Mouse (Mus musculus) ovary, postnatal 10 days (tissue): ENCODE measurements around the gene Pkm.
A peak's percentile ranks its signal among the peaks of the same experiment; 100 is the strongest.

ENCODE experiments used
- DNase-seq: peaks from one replicate; pipeline ENCODE4 v3.0.0; 2022; ENCODE audit warnings: low spot score

The Pkm gene

DNA sequence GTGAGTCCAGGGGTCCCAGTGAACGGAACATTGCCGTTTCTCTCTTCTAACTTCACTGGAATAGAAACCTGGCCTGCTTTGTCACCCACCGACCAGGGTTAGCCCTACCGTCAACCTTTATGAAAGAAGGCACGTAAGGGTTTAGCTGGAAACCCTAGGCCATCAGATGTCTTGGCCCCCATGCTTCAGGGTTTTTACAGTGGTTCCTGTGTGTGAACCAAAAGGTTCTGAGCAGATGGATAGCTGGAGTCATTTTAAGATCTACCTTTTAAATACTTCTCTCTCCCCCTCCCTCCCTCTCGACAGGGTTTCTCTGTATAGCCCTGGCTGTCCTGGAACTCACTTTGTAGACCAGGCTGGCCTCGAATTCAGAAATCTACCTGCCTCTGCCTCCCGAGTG, 9.8 kb downstream of the Pkm start:
- no peak for DNase-seq

DNA sequence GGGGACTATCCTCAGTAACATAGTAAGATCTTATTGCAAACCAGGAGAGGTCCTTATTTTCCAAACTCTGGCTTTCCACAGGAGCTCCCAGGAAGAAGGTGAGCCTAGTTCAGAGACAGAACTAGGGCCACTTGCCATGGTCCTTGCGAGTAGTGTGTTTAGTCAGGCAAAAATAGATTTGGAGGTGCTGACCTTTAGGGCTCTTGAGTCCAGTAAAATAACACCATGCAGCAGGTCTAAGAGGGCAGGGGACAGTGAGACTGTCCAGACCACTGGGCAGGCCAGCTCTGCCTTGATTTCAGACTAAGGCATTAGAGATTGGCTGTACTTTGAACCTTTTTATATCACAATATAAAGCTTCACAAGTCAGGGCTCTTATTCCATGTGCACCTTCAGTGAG, 10.6 kb downstream of the Pkm start:
- DNase-seq: no peak

DNA sequence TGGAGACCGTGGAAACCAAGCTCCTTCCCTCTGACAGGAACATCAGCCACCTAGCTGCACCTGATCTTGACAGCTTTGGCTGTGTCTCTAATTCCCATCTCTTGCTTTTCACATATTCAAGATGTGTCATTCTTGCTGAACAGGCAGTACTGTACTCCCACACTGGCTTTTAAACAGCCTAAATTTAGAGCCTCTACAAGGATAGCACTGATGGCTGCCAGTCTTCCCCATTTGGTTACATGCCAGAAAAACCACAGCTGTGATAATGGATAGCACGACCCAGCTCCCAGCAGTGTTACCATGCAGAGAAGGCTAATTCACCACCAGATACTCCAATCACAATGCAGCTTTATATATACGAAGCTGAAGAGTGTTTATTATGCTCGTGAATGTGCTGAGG, 11.1 kb downstream of the Pkm start:
- no peak for DNase-seq

DNA sequence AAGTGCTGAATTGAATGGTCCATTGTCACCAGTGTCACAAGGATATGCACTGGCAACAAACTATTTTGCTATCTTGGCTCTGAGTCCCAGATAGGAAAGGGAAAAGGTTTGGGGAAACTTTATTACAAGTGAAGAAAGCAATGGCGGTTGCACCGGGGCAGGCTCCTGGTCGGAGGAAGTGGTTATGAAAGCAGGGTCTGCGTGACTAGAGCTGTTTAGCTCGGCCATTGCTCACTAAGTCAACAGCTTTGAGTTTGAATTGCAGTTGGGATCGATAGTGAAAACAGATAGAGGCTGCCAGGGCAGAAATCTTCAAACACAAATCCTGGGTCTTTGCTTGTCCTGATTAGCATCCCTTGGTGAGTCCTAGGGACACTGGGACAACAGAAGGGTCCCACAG, 11.7 kb downstream of the Pkm start:
- DNase-seq: no peak

DNA sequence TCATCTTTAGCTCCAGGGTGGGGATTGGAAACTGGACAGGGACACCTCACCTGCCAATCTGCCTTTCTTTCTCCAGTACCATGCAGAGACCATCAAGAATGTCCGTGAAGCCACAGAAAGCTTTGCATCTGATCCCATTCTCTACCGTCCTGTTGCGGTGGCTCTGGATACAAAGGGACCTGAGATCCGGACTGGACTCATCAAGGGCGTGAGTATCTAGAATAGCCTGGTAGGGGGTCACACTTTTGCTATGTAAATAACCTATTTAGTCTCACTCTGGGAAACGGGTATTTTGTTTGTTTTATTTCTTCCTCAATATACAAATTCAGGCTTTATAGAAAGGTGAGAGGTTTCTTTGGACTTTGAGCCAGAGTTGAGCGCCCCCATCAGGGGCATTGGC, 12.3 kb downstream of the Pkm start:
- no peak for DNase-seq

DNA sequence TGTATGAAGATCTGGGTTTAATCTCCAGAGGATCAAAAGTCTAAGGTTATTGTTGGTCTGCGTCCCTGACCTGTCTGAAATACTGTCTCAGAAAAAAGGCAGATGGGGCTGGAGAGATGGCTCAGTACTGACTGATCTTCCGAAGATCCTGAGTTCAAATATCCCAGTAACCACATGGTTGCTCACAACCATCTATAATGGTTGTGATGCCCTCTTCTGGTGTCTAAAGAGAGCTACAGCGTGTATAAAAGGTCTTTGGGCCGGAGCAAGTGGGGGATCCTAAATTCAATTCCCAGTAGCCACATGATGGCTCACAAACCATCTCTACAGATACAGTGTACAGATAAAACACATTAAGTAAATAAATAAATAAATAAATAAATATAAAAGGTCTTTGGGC, 13.0 kb downstream of the Pkm start:
- DNase-seq: no peak

DNA sequence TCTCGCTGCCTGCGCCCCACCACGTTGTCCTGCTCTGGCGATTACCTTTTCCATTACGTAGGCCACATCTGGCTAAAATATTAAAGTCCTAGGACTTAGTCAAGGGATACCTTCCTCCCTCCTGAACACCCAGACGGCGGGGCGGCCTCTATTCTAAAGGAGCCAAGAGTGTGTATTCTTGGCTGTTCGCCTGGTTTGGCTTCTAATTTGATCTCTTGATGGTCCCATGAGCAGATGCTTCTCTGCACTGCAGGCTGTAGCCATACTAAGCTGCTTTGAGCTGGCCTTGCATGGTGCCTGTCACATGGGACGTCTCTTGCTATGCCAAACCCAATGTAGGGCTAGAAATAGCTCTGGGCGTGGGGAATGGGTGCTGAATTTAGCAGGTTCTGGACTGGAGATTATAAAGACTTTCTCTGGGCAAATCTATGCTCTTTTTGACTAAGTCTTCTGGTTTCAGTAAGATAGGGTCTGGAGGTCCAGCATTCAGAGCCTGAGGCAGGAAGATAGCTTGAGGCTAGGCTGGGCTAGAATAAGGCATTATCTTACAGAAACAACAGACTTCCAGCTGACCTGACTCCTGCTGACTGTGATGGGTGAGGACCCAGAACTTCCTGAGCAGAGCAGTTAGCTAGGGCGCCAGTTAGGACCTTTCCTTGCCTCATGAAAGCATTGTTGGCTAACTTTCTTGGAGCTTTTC, 16.2 kb downstream of the Pkm start:
- DNase-seq: no peak

DNA sequence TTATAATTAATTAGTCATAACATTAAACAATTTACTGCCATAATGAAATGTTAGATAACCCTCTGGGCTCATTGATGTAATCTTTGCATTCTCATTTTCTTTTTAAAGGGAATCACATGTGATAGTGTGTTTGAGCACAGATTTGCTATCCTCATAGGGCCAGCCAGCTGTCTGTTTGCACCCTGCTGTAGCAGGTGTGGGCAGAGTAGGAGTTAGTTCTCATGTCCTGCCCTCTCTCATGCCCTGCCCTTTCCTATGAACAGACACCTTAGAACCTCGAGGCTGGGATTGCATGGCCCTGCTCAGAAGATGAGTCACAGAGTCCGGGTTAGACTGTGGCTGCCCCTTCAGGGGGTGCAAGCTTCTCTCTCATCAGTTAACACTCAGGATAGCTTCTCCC, 17.3 kb downstream of the Pkm start:
- no peak for DNase-seq

DNA sequence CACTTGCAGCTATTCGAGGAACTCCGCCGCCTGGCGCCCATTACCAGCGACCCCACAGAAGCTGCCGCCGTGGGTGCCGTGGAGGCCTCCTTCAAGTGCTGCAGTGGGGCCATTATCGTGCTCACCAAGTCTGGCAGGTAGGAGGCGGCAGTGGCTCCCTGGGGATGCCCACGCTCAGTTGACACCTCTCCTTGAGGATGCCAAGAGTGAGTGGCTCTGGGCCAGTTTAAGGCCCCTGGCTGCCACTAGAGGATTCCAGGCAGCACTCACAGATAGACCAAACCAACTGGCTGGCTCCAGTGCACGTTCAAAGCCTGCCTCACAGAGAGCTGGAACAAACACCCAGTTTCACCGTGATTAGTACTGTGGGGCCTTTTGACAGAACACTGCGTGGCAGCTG, 19.4 kb downstream of the Pkm start:
- DNase-seq: no peak

DNA sequence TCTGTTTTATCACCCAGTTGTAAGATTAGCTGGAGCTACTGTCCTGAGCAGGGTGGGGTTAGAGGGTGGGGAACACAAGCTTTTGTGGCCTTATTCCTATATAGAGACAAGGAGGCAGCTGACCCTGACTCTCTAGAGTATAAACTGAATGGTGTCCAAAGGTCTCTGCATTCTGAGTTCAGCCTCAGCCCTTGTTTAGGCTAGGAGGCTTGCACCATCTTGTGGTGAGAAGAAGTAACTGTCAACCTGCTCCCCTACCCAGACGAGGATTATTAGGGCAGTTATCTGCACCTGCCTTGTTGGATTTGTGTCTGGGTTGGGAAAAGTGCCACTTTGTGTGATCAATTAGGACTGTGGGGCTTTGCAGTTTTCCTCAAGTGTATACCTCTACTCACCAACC, 22.1 kb downstream of the Pkm start:
- no peak for DNase-seq

DNA sequence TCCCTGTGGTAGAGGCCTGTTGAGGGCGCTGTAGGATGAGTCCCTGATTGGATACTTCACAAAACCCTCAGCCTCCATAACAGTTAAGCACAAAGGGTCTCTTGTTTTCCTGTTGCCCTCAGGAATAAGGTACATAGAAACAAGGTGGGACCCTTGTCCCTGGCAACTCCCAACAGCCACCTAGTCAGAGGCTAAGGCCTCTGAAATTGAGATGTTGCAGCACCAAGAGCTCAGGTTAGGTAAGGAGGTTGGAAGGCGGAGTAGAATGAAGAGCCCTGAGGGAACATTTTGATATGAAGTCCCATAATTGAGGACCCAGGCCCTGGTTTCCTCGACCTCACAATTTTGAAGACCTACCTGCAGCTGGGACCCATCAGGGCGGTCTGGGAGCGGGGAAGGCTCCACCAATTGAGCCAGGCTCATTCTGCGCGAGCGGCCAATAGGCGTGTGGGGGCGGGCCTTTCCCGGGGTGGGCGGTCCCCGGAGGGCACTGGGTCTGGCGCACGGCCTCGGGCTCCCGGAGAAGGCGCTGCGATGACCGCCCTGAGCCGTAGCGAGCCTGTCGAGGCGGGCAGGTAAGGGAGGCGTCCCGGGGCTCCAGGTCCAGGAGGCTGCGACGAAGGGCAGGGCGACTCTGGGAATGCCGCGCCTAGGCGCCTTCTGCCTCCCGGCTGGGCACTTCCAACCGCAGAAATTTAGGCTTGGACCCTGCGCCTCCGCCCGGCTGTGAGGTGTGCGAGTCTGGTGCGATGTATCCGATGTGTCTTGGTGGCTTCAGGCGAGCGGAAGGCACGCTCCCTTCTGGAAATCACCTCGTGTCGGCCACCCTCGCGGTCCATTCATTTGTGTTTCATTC, 23.7 kb downstream of the Pkm start, which contains the start of gene Gramd2:
Gramd2 (plus strand) TSS at position 467 of the 856 bp plus-strand sequence.
- peak; percentile 46 for DNase-seq

DNA sequence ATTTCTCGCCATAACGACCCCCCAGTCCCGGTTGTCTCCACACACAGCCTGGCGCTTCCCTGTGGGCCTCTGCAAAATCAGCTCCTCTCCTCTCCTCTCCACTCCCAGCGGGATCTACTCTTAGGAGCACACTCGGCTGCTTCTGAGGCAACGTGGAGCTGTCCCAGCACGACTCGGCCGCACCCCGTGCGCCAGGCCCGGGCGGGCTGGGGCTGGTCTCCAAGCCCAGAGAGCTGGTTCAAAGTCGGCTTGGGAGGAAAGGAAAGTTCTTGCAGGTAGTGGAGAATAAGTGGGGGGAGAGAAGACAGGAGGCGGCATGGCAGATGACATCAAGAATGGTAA, 24.3 kb downstream of the Pkm start:
- DNase-seq: no peak

DNA sequence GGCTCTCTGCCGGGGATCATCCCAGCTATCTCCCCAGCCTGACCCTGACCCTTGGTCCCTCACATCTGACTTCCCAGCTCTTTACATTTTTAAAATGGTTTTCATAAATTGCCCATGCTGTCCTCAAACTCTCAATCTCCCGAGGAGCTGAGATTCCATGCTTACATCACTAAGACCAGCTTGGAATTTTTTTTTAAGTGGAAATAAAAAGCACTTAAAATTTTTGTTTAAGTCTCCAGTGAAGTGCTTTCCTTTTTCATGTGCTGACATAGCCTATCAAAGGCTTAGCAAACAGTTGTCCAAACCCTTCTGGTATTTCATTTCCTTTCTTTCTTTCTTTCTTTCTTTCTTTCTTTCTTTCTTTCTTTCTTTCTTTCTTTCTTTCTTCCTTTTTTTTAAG, 27.9 kb downstream of the Pkm start:
- DNase-seq: no peak

DNA sequence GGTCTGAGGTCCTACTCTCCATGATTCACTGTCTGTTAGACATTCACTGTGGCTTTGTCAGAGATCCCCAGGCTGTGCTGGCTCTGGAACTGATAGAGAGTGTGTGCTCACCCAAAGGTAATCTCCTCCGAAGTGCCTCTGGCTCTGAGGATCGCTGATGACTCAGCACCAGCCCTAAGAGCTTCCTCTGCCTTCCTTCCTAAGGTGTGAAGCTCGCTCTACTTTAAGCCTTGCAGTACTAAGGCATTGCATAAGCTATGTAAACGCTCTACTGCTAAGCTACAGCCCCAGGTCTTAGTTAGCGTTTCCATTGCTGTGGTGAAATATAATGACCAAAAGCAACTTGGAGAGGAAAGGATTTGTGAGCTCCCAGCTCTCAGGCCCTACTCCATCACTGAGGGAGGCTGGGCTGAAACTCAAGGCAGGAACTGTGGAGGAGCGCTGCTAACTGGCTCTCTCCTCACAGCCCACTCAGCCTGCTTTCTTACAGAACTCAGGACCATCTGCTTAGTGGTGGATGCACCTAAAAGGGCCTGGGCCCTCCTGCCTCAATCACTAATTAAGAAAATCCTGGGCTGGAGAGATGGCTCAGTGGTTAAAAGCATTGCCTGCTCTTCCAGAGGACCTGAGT, 31.4 kb downstream of the Pkm start:
- no peak for DNase-seq

DNA sequence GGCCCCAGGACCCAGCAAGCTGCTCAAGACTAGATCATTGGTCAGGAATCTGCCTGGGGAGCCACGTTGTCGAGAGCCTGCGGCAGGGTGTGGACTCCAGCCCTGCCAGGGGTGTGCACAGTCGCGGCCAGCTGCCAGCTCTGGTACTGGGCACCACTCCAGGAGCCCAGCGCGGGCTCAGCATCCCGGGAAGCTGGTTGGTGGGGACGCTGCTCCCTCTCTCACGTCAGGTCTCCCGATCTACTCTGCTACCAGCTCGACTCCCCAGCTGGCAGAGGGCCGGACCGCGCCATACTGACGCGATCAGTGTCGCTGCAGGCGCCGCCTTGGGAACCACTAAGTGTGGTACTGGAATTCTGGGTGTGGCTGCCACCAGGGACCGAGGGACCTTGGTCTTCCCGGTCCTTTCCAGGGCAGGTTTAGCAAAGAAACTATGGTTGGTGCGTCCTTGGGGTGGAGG, 35.5 kb downstream of the Pkm start:
- peak; percentile 58 for DNase-seq

DNA sequence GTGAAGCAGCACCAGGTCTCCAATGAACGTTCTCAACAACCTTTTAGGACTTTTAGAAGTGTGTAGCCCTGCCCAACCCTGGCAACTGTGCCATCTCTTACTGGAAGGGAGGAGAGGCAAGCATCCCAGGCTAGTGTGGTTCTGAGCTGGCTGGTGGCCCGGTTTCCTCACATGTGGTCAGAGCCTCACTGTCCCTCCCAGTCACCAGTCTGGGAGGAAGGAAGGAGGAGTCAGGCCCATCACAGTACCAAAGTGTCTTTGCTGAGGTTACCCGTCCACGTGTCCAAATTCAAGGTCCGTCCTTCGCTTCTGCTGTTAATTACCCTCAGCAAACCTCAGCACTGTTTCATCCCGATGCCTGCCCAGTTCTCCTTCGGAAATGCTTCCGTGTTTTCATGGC, 36.0 kb downstream of the Pkm start:
- no peak for DNase-seq

DNA sequence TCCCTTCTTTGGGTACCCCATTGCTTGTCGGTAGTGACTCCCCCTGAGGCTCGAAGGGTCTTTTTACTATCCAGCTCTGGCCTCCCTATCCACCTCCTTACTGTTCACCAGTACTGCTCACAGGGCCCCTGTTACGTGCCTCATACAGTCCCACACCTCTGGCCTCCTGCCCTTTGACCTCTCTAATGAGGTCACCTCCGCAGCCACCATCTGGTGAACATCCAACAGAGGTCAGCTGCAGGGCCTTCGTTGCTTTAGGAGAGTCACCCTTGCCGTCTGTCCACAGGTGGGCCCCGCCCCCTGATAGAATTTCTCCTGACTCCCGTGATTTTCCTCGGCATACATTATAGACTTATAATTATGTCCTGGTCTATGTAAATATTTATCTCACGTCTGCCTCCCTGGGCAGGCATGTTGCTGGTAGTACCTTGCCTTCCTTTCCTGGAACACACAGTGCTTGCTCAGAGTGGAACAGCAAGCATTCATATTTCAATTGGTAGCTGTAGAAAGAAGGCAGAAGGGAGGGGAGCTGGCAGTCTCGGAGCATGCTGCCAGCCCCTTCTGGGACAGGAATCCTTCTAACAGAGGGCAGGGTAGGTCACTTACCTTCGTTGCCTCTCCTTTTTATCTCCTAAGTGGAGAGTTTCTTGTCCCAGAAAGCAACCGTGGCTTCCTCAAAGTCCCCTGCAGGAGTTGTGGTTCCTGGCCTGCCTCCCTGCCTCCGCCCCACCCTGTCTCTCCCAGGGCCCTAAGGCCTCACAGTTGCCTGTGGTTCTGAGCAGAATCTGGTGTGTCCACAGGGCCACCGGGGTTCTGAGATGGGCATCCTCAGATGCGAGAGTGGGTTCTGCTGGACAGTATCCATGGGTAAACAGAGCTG, 38.6 kb downstream of the Pkm start:
- DNase-seq: no peak

DNA sequence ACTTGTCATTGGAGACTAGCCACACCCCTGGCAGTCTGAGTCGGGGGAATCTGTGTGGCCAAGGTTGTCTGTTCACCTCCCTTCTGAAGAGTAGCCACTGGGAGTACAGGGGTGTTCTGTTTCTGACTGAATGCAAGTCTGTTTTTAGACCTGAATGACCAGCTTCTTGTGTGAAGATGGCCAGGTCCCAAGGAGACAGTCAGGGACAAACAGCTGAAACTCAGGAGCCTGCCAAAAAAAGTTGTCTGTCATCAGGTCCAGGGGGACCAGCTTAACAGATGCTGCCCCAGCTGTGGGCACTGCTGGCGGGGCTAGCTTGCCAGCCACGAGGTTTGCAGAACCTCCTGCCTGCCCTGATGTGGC, 39.3 kb downstream of the Pkm start:
- DNase-seq: no peak

DNA sequence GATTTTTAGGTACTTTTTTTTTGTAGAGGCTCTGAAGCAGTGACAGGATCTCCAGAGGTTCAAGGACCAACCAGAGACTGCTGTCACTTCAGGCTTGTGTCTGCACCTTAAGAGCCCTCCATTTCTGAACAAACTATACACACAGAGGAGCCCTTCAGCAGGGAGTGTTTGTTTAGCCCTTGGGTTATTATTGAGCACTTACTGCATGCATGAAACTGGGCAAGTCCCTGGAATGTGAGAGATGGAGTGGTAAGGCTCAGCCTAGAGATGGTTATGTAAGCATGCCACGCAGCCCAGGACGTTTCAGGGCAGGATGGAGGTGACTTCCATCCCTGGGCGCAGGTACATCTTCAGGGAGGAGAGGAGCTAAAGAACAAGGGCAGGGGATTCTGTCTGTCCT, 40.2 kb downstream of the Pkm start:
- DNase-seq: no peak

DNA sequence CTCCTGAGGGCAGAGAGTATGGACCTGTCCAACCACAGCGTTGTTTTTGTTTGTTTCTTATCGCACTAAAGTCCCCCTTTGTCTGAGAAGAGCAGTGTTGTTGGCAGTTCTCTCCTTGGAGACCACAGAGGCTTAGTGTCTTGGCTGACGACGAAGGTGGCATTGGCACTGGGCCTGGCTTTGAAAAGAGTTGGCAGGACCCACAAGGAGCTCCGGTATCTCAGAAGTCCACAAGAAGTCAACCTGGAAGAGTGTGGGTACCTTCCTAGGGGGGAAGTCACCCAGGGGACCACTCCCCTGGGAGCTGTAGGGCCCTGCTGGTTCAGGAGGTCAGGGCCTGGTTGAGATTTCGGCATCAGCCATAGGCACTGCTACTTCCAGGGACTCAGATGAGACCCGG, 44.9 kb downstream of the Pkm start:
- DNase-seq: no peak

DNA sequence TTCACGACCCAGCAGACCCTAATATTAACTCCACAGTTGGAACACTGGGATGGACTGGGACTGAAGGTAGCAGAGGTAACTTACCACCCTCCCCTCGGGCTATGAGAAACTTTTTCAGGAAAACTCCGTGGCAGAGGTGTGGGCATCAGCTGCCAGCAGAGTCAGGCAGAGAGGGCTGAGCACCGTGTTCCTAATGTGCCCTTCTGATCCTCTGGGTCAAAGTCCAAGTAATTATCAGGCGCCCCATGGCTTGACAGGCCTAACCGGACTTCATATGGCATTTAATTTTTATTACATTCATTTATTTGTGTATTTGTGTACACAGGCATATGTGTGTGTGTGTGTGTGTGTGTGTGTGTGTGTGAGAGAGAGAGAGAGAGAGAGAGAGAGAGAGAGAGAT, 46.9 kb downstream of the Pkm start:
- no peak for DNase-seq
